Mouse (Mus musculus): ENCODE results near the gene Gm20388.

The Gm20388 gene

DNA sequence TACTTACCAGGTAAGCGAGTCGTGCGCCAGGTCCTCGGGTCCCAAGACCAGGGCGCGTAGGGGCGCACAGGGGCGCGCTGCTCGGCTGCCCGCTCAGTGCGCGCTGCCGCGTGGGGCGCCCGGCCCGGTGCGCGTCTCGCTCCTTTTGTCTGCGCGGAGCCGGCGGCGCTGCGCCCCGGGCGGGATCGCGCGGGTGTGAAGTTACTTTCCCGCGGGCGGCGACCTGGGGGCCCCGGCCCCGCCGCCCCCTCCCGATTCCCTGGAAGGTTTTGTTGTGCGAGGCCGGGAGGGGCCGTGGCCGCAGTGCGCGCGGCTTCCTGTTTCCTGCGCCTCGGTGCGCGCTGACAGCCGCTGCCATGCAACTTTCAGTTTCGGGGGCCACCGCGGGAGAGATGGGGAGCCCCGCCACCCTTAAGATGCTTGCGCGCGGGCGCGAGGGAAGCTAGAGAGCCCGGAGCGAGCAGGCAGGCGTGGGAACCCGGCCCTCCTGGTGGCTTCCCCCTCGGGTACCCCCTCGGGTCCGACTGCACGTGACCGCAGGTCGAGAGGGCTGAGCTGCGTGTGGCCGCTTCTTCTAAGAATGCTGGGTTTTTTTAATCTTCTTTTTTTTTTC lies 578.6 kb downstream of the Gm20388 start:
- no peak for DNase-seq (ENCODE audit: low read depth, low spot score)

GRCm38 (mm10) chr8:120489771-120490281 lies 579.2 kb downstream of the Gm20388 start:
- no peak for DNase-seq (ENCODE audit: low read depth, low spot score)

- DNase-seq (ENCODE audit: low read depth, low spot score), result no peak
Measured at GRCm38 (mm10) chr8:120490354-120491141, 579.9 kb downstream of the Gm20388 start.

DNA sequence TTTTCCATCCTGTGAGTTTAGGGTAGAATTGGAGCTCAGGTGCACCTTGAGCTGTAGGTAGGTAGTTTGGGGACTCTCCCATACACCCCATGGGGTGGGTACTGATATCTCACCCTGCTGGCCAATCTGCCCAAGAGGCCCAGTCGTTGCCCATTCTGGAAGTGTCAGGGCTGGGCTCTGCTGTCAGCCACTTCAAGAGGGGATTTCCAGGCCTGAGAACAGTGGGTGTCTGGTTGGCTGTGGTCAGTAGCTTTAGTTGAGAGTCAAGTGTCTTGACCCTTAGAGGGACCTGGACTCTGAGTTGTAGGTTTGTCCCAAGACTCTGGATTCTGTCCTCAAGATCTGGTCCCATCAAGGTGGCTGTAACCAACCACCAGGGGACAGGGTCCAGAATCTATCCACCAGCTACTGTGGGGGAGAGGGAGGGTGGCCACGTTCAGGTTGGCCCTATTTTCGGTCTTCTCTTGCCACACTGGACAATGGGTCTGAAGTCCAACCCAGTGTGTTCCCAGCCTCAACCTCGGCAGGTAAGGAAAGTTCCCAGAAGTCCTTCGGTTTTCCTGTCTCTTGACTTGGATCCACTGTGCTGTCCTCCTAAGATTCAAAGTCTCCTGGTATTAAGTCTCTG lies 580.6 kb downstream of the Gm20388 start:
- DNase-seq (ENCODE audit: low read depth, low spot score), result no peak

- no peak for DNase-seq (ENCODE audit: low read depth, low spot score)
Measured at GRCm38 (mm10) chr8:120492193-120492880, 581.7 kb downstream of the Gm20388 start.

DNA sequence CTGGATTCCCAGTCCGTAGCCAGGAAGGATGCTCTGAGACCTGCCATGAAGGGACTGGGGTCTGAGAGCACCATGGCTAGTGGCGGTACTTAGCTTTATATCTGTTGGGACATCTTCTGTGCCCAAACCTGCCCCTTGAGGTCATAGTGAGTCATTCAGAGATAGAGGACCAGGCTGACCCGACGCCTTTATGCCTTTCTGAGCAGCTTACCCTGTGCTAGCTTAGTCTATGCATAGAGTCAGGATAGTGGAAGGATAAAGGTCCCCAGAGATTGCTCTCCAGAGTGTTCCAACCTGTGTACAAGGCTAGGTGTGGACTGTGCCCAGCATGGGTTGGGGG lies 582.2 kb downstream of the Gm20388 start:
- DNase-seq (ENCODE audit: low read depth, low spot score), result no peak

- no peak for DNase-seq (ENCODE audit: low read depth, low spot score)
Measured at GRCm38 (mm10) chr8:120493508-120494464, 583.1 kb downstream of the Gm20388 start.

GRCm38 (mm10) chr8:120494903-120495302 lies 584.3 kb downstream of the Gm20388 start:
- DNase-seq (ENCODE audit: low read depth, low spot score), result no peak

DNA sequence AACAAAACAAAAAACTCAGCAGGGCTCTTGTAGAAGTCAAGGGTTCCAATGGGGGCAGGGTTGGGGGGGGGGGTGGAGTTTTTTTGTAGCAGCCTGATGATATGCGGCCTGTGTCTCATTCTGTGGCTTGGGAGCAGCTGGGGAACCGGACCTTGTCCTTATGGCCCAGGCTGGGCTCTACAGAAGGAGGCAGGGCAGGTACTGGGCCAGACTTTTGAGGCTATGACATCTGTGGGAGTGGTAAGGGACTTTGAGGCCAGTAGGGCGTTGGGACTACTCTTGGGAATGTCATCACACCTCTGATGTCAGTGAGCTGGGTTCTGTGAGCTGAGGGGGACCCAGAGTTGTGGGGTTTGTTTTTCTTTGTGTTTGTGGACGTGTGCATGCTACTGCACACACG lies 584.8 kb downstream of the Gm20388 start:
- no peak for DNase-seq (ENCODE audit: low read depth, low spot score)

DNA sequence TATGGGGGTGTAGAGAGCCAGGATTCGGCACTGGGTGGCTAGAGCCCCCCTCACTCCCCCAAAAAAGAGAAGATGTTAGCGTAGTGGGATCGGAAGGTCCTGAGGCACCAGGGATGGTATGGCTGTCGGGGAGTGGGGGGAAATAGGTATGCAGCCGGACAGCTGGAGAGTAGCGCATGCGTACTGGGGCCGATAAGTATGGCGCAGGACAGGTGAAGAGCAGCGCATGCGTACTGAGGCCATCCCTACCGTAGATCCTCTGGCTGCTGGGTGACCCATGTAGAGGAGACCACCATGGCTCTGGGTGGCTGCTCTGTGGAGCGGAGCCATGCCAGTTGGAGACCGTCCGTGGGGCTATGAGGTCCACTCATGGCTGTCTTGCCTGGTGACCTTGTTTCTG lies 585.8 kb downstream of the Gm20388 start:
- DNase-seq (ENCODE audit: low read depth, low spot score), result no peak

DNA sequence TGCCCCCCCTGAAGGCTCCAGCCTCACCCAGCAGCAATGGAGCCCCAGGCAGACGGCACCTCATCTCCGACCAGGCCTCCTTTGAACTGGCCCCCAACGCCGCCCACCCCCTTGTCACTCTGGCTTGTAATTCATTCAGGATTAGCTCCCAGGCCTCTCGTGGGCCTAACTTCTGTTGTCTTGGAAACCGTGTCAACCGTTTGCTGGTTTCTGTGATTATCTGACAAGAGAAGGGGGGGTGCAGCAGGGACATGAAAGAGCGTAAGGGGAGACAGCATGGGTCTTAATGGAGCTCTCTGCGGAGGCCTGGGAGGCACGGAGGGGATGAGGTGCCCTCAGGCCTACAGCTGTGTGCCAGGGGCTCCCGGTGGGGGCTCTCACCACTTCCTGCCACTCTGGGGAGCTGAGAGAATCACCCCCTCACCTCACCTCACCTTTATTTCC lies 586.9 kb downstream of the Gm20388 start:
- DNase-seq (ENCODE audit: low read depth, low spot score), result no peak

DNA sequence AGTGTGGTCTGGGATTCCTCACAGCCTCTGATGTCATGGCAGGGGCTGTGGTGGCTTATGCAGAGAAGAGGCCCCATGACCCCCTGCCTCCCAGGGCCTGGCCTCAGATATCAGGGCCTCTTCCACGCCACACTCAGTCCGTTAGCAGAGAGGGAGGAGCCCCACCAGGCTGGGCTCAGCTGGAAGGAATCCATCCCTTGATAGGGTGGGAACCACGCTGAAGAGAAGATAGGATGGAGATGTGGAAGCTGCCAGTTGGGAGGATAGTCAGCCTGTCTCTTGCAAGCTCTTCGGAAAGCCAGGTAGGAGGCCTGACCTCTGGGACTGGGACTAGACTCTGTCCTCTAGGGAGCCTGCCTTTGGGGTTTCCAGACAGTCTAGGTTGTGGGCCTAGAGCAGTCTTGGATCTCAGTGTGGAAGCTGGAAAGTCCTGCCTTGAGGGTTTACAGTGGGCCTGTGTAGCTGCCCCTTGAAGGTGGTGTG lies 587.7 kb downstream of the Gm20388 start:
- DNase-seq (ENCODE audit: low read depth, low spot score), result no peak

DNA sequence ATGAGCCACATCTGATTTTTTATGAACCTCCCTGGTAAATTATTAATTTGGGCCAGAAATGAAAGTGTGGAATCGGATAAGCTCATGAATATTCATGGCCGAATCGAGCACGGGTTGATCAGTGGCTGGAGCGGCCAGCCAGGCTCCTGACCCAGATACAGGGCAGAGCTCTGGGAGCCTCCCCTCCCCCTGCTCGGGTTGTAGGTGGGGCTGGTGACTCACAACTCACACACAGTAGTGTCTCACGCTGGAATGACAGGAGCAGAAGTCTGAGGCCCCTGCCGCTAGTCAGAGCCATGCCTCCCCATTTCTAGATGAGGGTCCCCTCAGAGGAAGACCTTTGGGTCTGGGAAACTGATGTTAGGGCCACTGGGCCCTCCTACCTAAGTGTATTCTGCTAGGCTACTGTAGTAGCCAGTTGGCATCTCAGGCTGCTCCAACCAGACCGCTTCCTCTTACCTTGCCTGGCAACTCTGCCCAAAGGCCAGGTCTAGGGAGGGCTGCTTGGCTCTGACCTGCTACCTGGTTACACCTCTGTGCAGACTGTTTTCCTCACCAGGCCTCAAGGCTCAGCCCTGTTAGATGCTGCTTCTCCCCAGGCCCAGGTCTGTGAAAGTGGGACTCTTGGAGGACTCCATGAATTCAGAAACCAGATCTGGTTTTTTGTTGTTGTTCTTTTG lies 588.4 kb downstream of the Gm20388 start:
- no peak for DNase-seq (ENCODE audit: low read depth, low spot score)

GRCm38 (mm10) chr8:120500701-120501261 lies 590.1 kb downstream of the Gm20388 start:
- no peak for DNase-seq (ENCODE audit: low read depth, low spot score)

GRCm38 (mm10) chr8:120501426-120501825 lies 590.8 kb downstream of the Gm20388 start:
- no peak for DNase-seq (ENCODE audit: low read depth, low spot score)

- DNase-seq (ENCODE audit: low read depth, low spot score), result no peak
Measured at GRCm38 (mm10) chr8:120502428-120502827, 591.8 kb downstream of the Gm20388 start.

DNA sequence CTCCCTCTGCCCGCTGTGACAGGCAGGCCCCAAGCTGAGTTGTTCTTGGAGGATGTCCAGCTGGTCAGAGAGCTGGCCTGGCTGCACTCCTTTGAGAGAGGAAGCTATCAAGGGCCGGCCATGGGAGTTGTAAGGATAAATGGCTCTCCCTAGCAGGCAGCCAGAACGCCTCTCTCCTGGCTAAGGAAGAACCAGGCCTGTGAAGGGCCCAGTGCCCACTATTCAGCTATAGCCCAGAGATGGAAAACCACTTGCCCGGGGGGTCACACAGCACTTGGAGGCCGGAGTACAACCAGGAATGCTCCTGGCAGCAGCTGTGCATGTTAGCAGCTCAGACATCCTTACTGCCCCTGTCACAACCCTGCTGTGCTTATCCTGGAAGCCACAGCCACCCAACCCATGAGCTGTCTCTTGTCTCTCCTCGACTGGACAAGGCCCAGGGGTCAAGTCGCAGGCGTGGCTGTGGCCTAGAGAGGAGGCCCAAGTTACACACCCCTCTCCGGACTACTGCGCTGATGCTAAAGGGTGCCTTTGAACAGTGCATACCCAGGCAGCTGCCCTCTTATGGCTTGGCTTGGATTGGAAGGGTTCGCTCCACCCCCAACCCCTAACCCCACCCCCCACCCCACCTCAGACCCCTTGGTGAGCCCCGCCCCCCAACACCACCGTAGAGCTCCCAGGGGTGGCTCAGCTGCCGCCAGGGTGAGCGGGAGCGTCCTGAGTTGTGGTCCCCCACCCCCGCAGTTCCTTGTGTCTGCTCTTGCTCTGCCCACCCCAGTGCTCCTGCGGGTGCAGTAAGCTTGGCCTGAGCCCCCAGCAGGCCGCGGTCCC lies 593.8 kb downstream of the Gm20388 start:
- no peak for DNase-seq (ENCODE audit: low read depth, low spot score)

GRCm38 (mm10) chr8:120505082-120505511 lies 594.5 kb downstream of the Gm20388 start:
- DNase-seq (ENCODE audit: low read depth, low spot score), result no peak

Measured in ES-CJ7 (cell line).